Mouse (Mus musculus) brain, embryonic 18.5 days (tissue): ENCODE data around the gene Slc19a3.

Experiments
- DNase-seq: peaks from one replicate; pipeline ENCODE4 v3.0.0-alpha.2; 2012; ENCODE audit warnings: low read depth, low spot score

The Slc19a3 gene

DNA sequence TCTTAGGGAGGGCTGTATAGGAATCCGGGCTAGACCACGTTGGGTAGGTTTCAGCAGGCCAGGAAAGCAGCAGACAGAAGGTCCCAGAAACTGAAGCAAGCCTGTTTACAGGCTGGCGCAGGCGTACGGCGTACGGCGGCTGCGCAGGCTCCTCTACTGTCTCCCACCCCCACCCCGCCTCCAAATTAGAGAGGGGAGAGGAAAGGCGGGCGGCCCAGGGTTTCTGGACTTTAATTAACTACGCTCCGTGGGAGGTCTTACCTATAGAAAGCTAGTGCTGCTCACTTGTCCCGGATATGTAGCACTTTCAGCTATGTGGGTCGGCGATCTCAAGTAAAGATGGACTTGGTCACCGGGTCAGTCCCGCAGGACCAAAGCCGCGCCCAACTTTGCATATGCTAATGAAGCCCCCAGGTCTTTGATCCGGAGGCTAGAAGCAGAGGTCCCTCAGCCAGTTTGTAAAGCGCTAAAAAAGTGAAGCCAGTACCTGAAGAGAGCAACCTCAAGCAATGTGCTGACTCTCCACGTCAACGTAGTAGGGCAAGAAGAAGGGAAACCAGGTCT, at the start of gene Slc19a3:
Gene Slc19a3 (minus strand): TSS at position 340 of the 564 bp plus-strand sequence.
- DNase-seq = peak; percentile 34

DNA sequence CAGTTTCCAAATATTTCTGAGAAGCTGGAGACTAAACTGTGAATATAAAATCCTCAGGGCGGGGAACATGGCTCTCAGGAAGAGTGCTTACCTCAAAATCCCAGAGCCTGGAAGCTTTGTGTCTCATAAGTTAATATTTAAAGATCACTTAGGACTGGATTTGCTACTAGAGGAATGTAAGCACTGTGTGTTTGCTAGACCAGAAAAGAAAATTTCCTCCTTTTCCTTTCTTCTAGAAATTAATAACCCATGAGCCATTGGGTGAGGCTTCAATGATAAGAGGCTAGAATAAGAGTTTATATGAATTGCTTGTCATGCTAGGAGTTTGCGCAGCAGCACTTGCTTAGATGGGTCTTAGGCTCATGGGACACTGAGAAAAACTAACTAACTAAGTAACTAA, 46.5 kb upstream of the Slc19a3 start:
- DNase-seq = no peak

DNA sequence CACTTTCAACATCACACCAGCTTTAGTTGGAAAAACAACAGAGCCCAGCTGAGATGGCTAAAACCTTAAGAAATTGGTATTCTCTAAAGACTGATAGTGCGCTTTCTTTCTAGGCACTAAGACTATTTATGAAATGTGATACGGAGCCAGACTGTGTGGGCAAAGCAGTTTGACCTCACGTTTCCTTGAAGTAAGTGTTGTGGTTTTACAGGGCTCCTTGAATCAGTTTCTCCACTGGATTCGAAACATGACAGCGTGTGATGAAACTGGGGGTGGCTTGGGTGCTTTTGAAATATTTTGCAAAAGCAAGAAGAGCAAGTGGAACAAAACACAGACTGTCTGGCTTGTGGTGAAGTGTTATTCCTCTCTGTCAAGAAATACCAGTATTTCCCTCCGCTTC, 38.8 kb upstream of the Slc19a3 start:
- DNase-seq = no peak

DNA sequence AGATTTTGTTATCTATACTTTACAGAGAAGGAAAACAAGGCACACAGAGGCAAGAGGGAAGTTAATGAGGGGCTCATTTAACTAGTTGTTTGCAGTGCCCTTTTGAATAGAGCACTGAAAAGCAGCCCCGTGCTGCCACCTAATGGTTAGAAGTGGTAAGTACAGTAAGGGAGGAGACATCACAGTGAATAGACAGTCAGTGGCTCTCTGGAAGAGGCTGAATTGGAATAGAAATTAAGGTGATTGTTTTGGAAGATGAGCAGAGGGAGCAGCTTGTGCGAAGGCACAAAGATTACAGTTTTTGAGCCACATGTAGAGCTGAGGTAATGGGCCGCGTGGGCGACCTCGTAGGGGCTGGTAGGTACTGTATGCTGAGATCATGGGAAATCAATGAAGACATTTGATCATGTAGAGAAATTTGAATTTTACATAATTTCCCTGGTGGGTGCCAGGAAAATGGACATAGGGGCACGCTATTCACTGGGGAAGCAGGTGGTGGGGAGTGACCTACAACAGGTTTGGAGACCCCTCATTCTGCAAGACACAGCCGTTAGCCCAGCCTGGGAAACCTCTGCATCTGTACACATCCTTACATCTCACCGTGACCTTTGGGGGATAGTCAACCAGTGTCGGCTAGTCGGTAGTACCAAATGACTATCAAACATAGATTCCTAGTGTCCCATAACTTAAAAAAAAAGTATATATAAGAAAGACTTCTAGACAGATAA, 38.1 kb upstream of the Slc19a3 start:
- peak; percentile 61 for DNase-seq

DNA sequence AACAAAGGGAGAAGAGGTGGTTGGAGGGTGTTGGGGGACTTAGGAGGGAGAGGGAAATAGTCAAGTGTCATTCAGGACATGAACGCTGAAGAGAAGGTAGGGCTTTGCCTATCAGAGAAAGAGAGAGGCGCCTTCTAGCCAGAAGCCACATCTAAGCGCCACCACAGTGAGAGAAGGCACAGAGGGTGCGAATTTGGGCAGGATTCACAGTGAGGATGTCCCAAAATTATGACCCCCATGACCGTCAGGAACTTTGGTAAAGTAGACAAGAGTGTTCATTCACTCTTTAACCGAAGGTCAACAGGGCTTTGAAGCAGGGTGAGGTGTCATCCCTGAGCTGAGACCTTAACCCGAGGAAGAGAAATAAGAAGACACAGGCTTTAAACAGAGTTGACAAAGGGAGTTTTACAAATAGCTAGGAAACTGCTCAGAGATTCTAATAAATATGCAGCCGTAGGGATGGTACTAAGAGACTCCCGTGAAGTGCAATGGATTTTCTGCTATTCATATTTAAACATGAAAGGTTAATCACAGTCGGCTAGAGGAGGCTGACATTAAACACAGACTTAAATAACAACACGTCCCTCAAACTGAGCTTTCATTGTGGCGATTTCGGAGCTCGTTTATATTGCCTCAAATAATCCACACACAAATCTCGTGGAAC, 37.4 kb upstream of the Slc19a3 start:
- no peak for DNase-seq

DNA sequence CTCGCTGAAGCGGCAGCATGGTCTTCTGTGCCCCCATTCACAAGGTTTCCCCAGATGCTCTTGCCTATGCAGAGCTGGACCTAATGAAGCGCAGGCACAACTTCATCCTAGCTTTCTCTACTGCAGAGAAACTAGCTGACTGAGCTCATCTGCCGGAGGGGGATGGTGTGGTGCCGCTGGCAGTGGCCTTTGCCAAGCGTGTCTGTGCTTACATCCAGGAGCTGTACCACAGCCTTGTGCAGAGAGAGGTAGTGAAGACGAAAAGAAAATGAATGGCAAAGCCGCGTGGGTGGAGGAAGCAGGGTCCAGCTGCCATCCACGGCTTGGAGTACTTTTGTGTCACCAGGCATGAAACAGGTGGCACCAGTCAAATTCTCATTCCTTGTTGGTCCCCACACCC, 29.0 kb upstream of the Slc19a3 start:
- DNase-seq = no peak

DNA sequence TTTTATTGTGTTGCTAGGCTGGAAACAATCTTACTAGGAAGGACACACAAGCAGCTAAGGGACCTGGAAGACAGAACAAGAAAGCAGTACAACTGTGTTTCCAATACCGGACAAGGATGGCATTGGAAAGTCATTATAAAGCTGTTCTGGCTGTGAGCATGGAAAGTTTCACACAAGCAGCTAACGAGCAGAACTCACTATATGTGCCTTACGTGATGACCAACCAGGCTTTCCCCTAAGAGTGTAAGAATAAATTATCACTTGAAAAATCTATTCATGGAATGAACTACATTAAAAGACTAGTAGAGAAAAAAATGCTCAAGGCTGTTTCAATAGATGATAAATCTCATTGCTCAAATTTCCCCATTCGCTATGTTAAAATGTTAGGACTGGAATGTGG, 28.3 kb upstream of the Slc19a3 start:
- DNase-seq = no peak

DNA sequence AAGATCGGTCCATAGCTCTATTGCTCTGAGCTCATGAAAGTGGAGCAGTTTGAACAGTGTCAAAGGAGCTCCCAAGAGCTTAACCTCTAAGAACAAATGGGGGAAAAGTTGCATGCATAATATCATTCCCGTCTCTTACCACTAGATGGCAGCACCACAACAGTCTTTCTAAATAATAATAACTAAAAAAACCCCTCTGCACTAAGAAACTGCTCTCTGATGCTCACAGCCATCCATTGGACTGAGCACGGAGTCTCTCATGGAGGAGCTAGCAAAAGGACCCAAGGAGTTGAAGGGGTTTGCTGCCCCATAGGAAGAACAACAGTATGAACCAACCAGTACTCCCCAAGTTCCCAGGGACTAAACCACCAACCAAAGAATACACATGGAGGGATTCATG, 26.6 kb upstream of the Slc19a3 start:
- no peak for DNase-seq

DNA sequence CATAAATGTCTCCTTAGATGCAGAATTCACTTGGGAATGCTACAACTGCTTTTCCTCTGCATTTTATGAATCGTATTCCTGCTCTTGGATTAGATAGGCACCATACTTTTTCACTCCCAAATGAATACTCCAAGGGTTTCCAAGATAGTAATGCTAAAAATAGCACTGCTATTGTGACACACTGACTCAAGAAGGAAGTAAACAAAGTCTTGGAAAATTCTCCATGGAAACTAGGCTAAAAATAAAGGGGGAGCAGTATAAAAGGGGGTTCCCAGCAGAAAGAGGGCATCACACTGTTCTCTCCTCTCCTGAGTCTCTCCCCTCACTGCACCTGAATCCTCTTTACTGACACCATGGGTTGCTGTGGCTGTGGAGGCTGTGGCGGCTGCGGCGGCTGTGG, 22.4 kb upstream of the Slc19a3 start, which contains the start of gene Krtap28-13:
Gene Krtap28-13 (plus strand): TSS at position 288 of the 400 bp plus-strand sequence.
- DNase-seq = no peak

DNA sequence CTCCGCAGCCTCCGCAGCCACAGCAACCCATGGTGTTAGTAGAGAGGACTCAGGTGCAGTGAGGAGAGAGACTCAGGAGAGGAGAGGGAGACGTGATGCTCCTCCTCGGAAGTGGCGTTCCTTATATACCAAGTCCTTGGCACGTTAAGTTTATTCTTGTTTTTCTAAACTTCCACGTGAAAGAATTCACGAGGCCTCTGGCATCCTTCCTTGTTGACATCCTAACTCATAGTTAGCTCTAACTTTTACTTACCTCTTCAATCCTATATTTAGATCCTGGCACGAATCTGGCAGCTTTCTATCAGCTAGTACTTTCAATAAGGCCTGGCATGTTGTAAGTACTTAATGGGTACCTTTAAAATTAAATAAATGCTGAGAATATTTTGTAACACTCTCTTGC, 21.0 kb upstream of the Slc19a3 start, which contains the start of gene A030005K14Rik:
Gene A030005K14Rik (minus strand): TSS at position 101 of the 400 bp plus-strand sequence.
- DNase-seq = no peak

DNA sequence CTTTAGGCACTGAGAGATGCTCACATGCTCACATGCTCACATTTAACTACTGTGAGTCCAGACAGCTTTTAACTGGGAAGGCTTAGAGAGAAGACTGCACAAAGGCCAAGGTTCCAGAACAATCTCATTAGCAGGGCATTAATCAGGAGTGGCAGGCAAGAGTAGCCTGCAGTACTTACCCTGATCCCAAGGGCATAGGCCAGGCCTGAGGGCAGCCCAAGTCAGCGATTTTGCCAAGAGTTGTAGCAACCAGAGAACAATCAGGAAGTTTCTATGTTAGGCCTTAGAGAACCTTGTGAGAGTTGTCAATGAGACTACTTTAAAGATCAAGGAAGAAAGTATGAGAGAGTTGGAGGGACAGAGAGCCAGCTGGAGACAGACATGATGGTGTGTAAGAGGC, 20.2 kb upstream of the Slc19a3 start:
- no peak for DNase-seq

DNA sequence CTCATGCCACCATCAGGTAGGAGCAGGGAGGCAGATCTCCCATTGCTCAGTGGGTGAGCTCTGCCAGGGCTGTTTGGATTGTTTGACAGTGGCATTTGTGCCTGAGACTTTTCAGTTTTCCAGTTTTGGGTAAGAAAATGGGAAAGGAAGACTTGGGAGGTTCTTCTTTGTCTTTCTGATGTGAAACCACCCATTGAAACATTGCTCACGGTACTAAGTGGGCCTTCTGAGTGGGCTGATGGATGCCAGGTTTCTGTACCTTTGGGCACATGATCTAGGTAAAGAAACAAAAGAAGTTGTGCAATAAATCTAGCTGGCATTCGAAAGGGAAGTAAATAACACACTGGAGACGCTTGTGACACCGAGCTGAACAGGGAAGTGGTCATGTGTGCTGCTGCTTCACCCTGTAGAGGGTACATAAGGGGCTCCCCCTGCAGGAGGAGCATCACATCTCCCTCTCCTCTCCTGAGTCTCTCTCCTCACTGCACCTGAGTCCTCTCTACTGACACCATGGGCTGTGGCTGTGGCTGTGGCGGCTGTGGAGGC, 6.7 kb upstream of the Slc19a3 start, which contains the start of gene Gm47969:
Gene Gm47969 (plus strand): TSS at position 51 of the 546 bp plus-strand sequence.
- no peak for DNase-seq

DNA sequence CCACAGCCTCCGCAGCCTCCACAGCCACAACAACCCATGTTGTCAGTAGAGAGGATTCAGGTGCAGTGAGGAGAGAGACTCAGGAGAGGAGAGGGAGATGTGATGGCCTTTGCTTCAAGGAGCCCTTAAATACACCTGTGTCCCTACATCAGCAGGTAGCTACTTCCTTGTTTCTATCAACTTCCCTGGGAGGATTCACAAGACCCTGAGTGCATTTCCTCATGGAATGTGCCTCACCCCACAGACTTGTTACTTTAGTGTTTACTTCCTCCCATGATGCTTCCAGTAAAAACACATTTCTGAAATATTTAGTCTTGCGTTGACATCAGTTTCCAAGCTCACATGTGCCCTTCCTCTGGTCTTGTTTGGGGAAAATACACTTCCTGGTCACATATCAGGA, 4.1 kb upstream of the Slc19a3 start, which contains the start of gene Krtap28-10:
Gene Krtap28-10 (minus strand): TSS at position 101 of the 400 bp plus-strand sequence.
- DNase-seq = no peak

DNA sequence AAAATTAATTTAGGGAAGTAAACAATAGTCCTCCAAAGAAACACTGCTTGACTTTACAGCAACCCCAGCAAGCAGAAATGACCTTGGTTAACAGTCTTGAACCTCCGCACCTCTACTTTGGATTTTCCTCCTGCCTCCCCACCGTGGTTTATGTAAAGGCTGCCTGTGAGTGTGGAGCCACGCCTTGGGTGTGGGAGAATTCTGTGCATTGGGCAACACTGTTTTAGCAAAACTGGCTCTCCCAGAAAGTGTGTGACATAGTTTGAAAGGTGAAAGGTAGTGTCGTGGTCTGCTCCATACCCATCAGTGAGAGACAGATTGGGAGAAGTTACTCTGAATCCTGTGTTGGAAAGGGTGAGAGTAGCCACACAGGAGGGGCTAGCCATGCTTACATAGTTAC, 832 bp upstream of the Slc19a3 start:
- DNase-seq = no peak

DNA sequence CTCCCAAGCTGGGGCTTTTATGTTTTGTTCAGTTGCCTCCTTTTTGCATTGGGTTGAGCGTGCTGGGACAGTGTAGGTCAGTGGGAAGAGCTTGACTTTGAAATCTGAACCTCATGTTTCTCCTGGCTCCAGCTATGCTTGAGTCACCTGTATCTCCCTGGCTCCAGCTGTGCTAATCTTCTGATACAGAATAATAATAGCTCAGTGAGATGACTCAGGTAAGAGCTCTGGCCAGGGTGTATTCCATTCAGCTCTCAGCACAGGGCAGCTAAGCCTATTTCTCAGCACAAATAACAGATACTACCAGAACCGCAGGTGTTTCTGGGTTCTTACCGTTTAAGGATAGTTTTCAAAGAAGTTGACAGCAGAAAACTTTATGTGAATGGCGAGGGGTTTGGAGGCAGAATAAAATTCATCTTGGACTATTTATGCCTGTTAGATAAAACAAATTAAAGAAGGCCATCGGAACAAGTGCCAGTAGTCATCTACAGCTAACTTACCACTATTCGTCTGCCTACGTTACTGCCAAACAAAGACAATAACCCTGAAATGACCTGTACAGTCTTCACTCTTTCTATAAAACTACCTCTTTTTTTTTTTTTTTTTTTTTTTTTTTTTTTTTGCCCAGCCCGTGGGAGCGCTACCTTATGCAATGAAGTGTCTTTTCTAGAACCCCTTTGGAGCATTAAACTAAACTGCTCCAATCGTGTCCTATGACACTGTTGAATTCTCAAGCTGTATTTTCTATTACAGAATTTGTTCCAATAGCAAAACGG, 1.2 kb downstream of the Slc19a3 start:
- DNase-seq = no peak

DNA sequence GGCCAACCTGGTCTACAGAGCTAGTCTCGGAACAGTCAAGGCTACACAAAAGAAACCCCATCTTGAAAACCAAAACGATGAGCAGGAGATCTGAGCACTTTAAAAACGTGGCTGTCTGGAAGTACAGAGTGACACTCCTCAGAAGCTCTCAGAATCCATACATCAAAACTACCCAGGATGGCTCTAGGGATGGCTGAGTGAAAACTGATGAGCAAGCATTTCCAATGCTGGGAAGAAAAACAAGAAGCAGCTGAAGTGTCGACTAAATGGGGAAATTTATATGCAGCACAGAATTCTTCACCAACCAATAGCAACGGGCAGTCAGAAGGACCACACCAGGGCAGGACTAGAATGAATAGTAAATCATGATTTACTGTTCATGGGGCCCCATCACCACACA, 3.7 kb downstream of the Slc19a3 start:
- DNase-seq = no peak

DNA sequence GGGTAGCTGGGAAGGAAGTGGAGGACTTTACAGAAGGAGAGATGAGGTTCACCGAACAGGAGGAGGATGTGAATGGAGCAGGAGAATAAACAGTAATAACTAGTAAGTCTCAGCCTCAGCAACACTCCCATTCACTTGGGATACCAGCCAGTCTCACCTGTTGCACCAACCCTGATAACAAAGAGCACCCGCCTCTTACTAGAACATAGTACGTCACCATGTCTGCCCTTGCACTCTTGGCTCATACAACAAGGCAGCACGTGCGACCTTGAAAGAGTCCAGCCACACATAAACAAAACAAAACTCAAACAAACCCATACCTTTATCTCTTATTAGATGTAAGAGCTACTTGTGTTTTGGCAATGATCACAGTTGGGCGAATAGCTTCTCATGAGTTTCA, 5.7 kb downstream of the Slc19a3 start:
- no peak for DNase-seq

DNA sequence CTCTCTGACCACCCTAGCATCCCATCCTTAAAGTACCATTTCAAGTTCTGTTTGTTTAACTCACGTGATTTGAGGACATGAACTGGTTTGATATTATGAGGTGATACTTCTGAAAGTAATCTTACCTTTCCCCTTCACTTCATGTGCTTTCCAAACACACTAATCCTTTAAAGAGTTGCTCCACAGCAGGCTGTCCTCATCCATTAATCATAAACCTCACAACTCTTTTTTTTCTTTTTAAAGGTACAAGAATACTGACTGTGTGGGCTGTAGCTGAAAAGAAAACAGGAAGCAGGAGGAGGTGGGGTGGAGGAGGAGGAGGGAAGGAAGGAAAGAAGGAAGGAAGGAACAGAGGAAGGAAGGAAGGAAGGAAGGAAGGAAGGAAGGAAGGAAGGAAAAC, 6.3 kb downstream of the Slc19a3 start:
- no peak for DNase-seq

DNA sequence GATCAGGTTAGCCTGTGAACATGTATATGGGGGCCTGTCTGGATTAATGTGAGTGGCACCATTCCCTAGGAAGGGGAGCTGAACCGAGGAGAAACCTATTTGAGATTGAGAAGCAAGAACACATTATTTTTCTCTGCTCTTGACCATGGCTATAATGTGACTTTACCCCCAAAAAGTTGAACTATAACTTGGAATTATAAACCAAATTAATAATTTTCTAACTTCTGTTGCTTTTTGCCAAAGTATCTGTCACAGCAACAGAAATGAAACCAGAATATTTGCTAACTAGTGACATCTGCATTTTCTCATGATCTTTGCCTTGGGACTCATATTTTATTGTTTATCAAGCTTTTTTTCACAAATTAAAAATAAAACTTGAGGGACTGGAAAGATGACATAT, 21.7 kb downstream of the Slc19a3 start:
- DNase-seq = no peak

DNA sequence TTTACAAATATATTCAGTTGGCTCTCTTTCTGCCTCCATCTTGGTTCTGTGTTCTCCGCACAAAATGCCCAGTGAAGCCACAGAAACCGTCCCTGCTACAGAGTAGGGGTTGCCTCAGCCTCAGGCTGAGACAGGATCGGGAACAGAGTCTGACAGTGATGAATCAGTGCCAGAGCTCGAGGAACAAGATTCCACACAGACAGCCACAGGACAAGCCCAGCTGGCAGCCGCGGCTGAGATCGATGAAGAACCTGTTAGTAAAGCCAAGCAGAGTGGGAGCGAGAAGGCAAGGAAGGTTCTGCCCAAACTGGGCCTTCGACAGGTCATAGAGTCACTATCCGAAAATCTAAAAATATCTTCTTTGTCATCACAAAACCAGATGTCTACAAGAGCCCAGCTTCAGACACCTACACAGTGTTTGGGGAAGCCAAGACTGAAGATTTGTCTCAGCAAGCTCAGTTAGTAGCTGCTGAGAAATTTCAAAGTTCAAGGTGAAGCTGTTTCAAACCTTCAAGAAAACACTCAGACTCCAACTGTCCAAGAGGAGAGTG, 22.8 kb downstream of the Slc19a3 start:
- no peak for DNase-seq

DNA sequence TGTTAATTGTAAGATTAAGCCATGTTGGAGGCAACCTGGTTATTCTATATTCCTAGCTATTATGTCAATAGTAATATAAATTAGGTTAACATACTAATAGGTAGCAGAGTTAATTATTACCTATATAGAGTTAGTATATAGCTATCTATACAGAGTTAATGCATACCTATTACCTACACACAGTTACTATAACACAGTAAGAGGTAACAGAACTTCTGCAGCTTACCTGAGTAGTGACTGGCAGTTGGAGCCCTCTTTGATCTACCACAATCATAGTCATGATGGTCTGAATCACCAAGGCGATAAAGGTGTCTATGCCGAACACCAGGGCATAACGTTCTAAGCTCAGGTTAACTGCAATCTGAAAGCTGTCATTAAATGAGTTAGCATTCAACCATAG, 23.8 kb downstream of the Slc19a3 start:
- no peak for DNase-seq
